Mouse (Mus musculus): ENCODE measurements around the gene Pabpc1l. TPM values are rescaled to one million over a fixed set of nuclear protein-coding genes. Genes with fewer than 3 reads are reported as not detected.

Gene Pabpc1l
- 1.8 and 2.0 TPM in 2 replicates for polyA plus RNA-seq (2015; fragmentation: Nextera tagmentation; extraction: Ambion mirVana)

GRCm38 (mm10) chr2:164025150-164025549, at the start of gene Pabpc1l:
Gene Pabpc1l (plus strand): TSS chr2:164025450.
- no peak for DNase-seq (ENCODE audit: low spot score)

- DNase-seq (ENCODE audit: low spot score), result no peak
Measured at GRCm38 (mm10) chr2:163976448-163976847, 48.8 kb upstream of the Pabpc1l start.

- no peak for DNase-seq (ENCODE audit: low spot score)
Measured at GRCm38 (mm10) chr2:163987233-163987632, 38.0 kb upstream of the Pabpc1l start.

GRCm38 (mm10) chr2:163992871-163993270, 32.4 kb upstream of the Pabpc1l start:
- no peak for DNase-seq (ENCODE audit: low spot score)

- no peak for DNase-seq (ENCODE audit: low spot score)
Measured at GRCm38 (mm10) chr2:163994654-163994976, 30.6 kb upstream of the Pabpc1l start, which contains the start of gene Ywhab. Gene Ywhab (plus strand): TSS chr2:163994960.

GRCm38 (mm10) chr2:163994977-163995862, 30.0 kb upstream of the Pabpc1l start:
- peak; percentile 90 for DNase-seq (ENCODE audit: low spot score)

- no peak for DNase-seq (ENCODE audit: low spot score)
Measured at GRCm38 (mm10) chr2:163996275-163996674, 29.0 kb upstream of the Pabpc1l start.

GRCm38 (mm10) chr2:163996899-163997298, 28.4 kb upstream of the Pabpc1l start:
- no peak for DNase-seq (ENCODE audit: low spot score)

GRCm38 (mm10) chr2:163998981-163999380, 26.3 kb upstream of the Pabpc1l start:
- no peak for DNase-seq (ENCODE audit: low spot score)

GRCm38 (mm10) chr2:164002637-164003036, 22.6 kb upstream of the Pabpc1l start:
- no peak for DNase-seq (ENCODE audit: low spot score)

- DNase-seq (ENCODE audit: low spot score), result no peak
Measured at GRCm38 (mm10) chr2:164004503-164004902, 20.7 kb upstream of the Pabpc1l start.

- DNase-seq (ENCODE audit: low spot score), result peak; percentile 57
Measured at GRCm38 (mm10) chr2:164006932-164007331, 18.3 kb upstream of the Pabpc1l start.

- DNase-seq (ENCODE audit: low spot score), result no peak
Measured at GRCm38 (mm10) chr2:164007547-164007946, 17.7 kb upstream of the Pabpc1l start.

GRCm38 (mm10) chr2:164007987-164008545, 17.2 kb upstream of the Pabpc1l start:
- DNase-seq (ENCODE audit: low spot score), result no peak

- no peak for DNase-seq (ENCODE audit: low spot score)
Measured at GRCm38 (mm10) chr2:164009227-164009626, 16.0 kb upstream of the Pabpc1l start.

- DNase-seq (ENCODE audit: low spot score), result no peak
Measured at GRCm38 (mm10) chr2:164010496-164010895, 14.8 kb upstream of the Pabpc1l start.

- DNase-seq (ENCODE audit: low spot score), result no peak
Measured at GRCm38 (mm10) chr2:164010944-164011343, 14.3 kb upstream of the Pabpc1l start.

GRCm38 (mm10) chr2:164015304-164015703, 9.9 kb upstream of the Pabpc1l start:
- no peak for DNase-seq (ENCODE audit: low spot score)

GRCm38 (mm10) chr2:164018910-164019309, 6.3 kb upstream of the Pabpc1l start:
- DNase-seq (ENCODE audit: low spot score), result peak; percentile 28

GRCm38 (mm10) chr2:164019943-164020342, 5.3 kb upstream of the Pabpc1l start:
- DNase-seq (ENCODE audit: low spot score), result no peak

GRCm38 (mm10) chr2:164022104-164022503, 3.1 kb upstream of the Pabpc1l start:
- DNase-seq (ENCODE audit: low spot score), result no peak

- DNase-seq (ENCODE audit: low spot score), result no peak
Measured at GRCm38 (mm10) chr2:164031147-164031546, 5.9 kb downstream of the Pabpc1l start.

- no peak for DNase-seq (ENCODE audit: low spot score)
Measured at GRCm38 (mm10) chr2:164032973-164033372, 7.7 kb downstream of the Pabpc1l start.

Data from thymus, postnatal 0 days (tissue).